Mouse (Mus musculus) forebrain, embryonic 12.5 days (tissue): ENCODE results near the gene Ergic3. TPM values are rescaled to one million over a fixed set of nuclear protein-coding genes. Genes with fewer than 3 reads are reported as not detected.
A peak's percentile ranks its signal among the peaks of the same experiment; 100 is the strongest.

Experiments
- ATAC-seq: fragments of 200-750 bp; cut with Nextera tagmentation; 2 replicates; pipeline ENCODE4 v1.8.0; 2017; ENCODE audit warnings: moderate TSS enrichment; ENCODE audit not compliant: low FRiP score
- H3K27ac ChIP-seq: fragments of 300-500 bp; sonication (generic); 2 replicates; pipeline ENCODE4 v1.5.1; 2016; ENCODE audit warnings: mild to moderate bottlenecking
- H3K27me3 ChIP-seq: fragments of 300-500 bp; sonication (generic); 2 replicates; pipeline ENCODE4 v1.6.1; 2016; ENCODE audit warnings: mild to moderate bottlenecking
- H3K36me3 ChIP-seq: fragments of 300-500 bp; sonication (generic); replicated peaks from 2 replicates; pipeline ENCODE4 v1.6.1; 2016; ENCODE audit warnings: mild to moderate bottlenecking
- H3K4me1 ChIP-seq: fragments of 300-500 bp; sonication (generic); 2 replicates; pipeline ENCODE4 v1.6.1; 2016
- H3K4me2 ChIP-seq: fragments of 300-500 bp; sonication (generic); 2 replicates; pipeline ENCODE4 v1.6.1; 2016; ENCODE audit warnings: mild to moderate bottlenecking, moderate library complexity
- H3K4me3 ChIP-seq: fragments of 300-500 bp; sonication (generic); replicated peaks from 2 replicates; pipeline ENCODE4 v1.5.1; 2016; ENCODE audit warnings: mild to moderate bottlenecking
- H3K9ac ChIP-seq: fragments of 300-500 bp; sonication (generic); 2 replicates; pipeline ENCODE4 v1.6.1; 2016; ENCODE audit warnings: mild to moderate bottlenecking
- H3K9me3 ChIP-seq: fragments of 300-500 bp; sonication (generic); 2 replicates; pipeline ENCODE4 v1.6.1; 2016
- WGBS: fragments of 180-500 bp; shearing (Covaris S2); methylation state at CpG from one replicate; pipeline ENCODE4 v1.1.7; 2016; 5-methylcytosine and 5-hydroxymethylcytosine counted together
- polyA plus RNA-seq: library from polyadenylated mRNA; unstranded; fragments of >200 nt; fragmentation: Nextera tagmentation; extraction: Ambion mirVana; gene quantifications from 2 replicates; pipeline ENCODE4 v1.2.1, GENCODE M21; 2016

Ergic3 gene
- 196 and 199 TPM in 2 replicates for polyA plus RNA-seq

- peak within 1 kb of the TSS; percentile 77 for H3K4me3 ChIP-seq
- peaks cover 6% of the 10 kb centered on the region; the same call in 1 of the 2 replicates for H3K9me3 ChIP-seq
- ATAC-seq = peak; percentile 99
- H3K36me3 ChIP-seq = peaks cover 34% of the 10 kb centered on the region
- H3K4me1 ChIP-seq = peaks cover 10% of the 10 kb centered on the region
- WGBS = under 1% methylated on average over 44 of the region's 45 CpGs
- peak within 1 kb of the TSS; percentile 74 for H3K4me2 ChIP-seq
- peak within 1 kb of the TSS; percentile 74 for H3K9ac ChIP-seq
- H3K27me3 ChIP-seq = no peaks in the 10 kb centered on the region
- peak within 1 kb of the TSS; percentile 76 for H3K27ac ChIP-seq
Measured at GRCm38 (mm10) chr2:156007888-156008532, at the start of gene Ergic3, which contains the start of gene 6430550D23Rik. Gene Ergic3 (plus strand): TSS chr2:156008045. Gene 6430550D23Rik (minus strand): TSS chr2:156007977.

- 98% methylated on average over 5 of the region's 5 CpGs for WGBS
- Histone ChIP-seq H3K9me3 (no peaks in the 10 kb centered on the region), H3K27me3 (no peaks in the 10 kb centered on the region), H3K4me1 (peaks cover 9% of the 10 kb centered on the region), H3K4me3 (no peak overlapping the region), H3K27ac (no peak overlapping the region), H3K36me3 (peaks cover 40% of the 10 kb centered on the region), H3K9ac (no peak overlapping the region), H3K4me2 (no peak overlapping the region)
- ATAC-seq = no peak
Measured at GRCm38 (mm10) chr2:155959981-155960380, 47.9 kb upstream of the Ergic3 start.

- Histone ChIP-seq H3K4me1 (peaks cover 9% of the 10 kb centered on the region), H3K4me3 (no peak overlapping the region), H3K36me3 (peaks cover 57% of the 10 kb centered on the region), H3K4me2 (no peak overlapping the region), H3K27ac (no peak overlapping the region), H3K9me3 (no peaks in the 10 kb centered on the region), H3K27me3 (no peaks in the 10 kb centered on the region), H3K9ac (no peak overlapping the region)
- ATAC-seq = no peak
- 83% methylated on average over 10 of the region's 10 CpGs for WGBS
Measured at GRCm38 (mm10) chr2:155961862-155962261, 46.0 kb upstream of the Ergic3 start.

GRCm38 (mm10) chr2:155962991-155963390 is 44.9 kb upstream of the Ergic3 start:
- Histone ChIP-seq H3K9ac (no peak overlapping the region), H3K27ac (no peak overlapping the region), H3K27me3 (no peaks in the 10 kb centered on the region), H3K9me3 (no peaks in the 10 kb centered on the region), H3K36me3 (peaks cover 68% of the 10 kb centered on the region), H3K4me3 (no peak overlapping the region), H3K4me2 (no peak overlapping the region), H3K4me1 (no peaks in the 10 kb centered on the region)
- ATAC-seq = no peak
- WGBS = 54% methylated on average over 1 of the region's 1 CpGs

GRCm38 (mm10) chr2:155973348-155973747 is 34.5 kb upstream of the Ergic3 start:
- H3K27ac ChIP-seq = no peak overlapping the region

GRCm38 (mm10) chr2:155974087-155974731 is 33.6 kb upstream of the Ergic3 start:
- no peak overlapping the region for H3K4me3 ChIP-seq
- no peak overlapping the region for H3K4me2 ChIP-seq
- no peaks in the 10 kb centered on the region for H3K9me3 ChIP-seq
- ATAC-seq = no peak
- WGBS = 84% methylated on average over 14 of the region's 14 CpGs
- no peaks in the 10 kb centered on the region for H3K4me1 ChIP-seq
- no peak overlapping the region for H3K27ac ChIP-seq
- H3K27me3 ChIP-seq = no peaks in the 10 kb centered on the region
- H3K36me3 ChIP-seq = peaks cover 90% of the 10 kb centered on the region
- H3K9ac ChIP-seq = no peak overlapping the region

More at GRCm38 (mm10) chr2:155973348-155973747, 34.5 kb upstream of the Ergic3 start:
- H3K4me1 ChIP-seq = no peaks in the 10 kb centered on the region
- no peaks in the 10 kb centered on the region for H3K27me3 ChIP-seq
- H3K4me3 ChIP-seq = no peak overlapping the region
- no peak overlapping the region for H3K9ac ChIP-seq
- no peak overlapping the region for H3K4me2 ChIP-seq
- 86% methylated on average over 6 of the region's 6 CpGs for WGBS
- H3K36me3 ChIP-seq = peaks cover 90% of the 10 kb centered on the region
- H3K9me3 ChIP-seq = no peaks in the 10 kb centered on the region
- no peak for ATAC-seq

GRCm38 (mm10) chr2:155979328-155979991 is 28.4 kb upstream of the Ergic3 start:
- ATAC-seq = no peak
- H3K4me3 ChIP-seq = no peak overlapping the region
- H3K36me3 ChIP-seq = peaks cover 94% of the 10 kb centered on the region
- H3K4me2 ChIP-seq = no peak overlapping the region
- no peak overlapping the region for H3K9ac ChIP-seq
- H3K4me1 ChIP-seq = no peaks in the 10 kb centered on the region
- H3K27me3 ChIP-seq = no peaks in the 10 kb centered on the region
- no peaks in the 10 kb centered on the region for H3K9me3 ChIP-seq
- no peak overlapping the region for H3K27ac ChIP-seq
- 93% methylated on average over 5 of the region's 5 CpGs for WGBS

- no peak overlapping the region for H3K4me3 ChIP-seq
- ATAC-seq = no peak
- no peaks in the 10 kb centered on the region for H3K4me1 ChIP-seq
- H3K27me3 ChIP-seq = no peaks in the 10 kb centered on the region
- peaks cover 99% of the 10 kb centered on the region for H3K36me3 ChIP-seq
- no peak overlapping the region for H3K9ac ChIP-seq
- H3K4me2 ChIP-seq = no peak overlapping the region
- H3K27ac ChIP-seq = no peak overlapping the region
- WGBS = 93% methylated on average over 7 of the region's 7 CpGs
- H3K9me3 ChIP-seq = no peaks in the 10 kb centered on the region
Measured at GRCm38 (mm10) chr2:155985776-155986175, 22.1 kb upstream of the Ergic3 start.

GRCm38 (mm10) chr2:155987131-155987530 is 20.7 kb upstream of the Ergic3 start:
- 97% methylated on average over 6 of the region's 6 CpGs for WGBS
- H3K9me3 ChIP-seq = no peaks in the 10 kb centered on the region
- no peak overlapping the region for H3K4me3 ChIP-seq
- H3K4me2 ChIP-seq = no peak overlapping the region
- no peaks in the 10 kb centered on the region for H3K4me1 ChIP-seq
- H3K36me3 ChIP-seq = peaks cover 99% of the 10 kb centered on the region
- H3K27ac ChIP-seq = no peak overlapping the region
- no peaks in the 10 kb centered on the region for H3K27me3 ChIP-seq
- no peak for ATAC-seq
- H3K9ac ChIP-seq = no peak overlapping the region

- WGBS = 67% methylated on average over 4 of the region's 4 CpGs
- ATAC-seq = no peak
- H3K36me3 ChIP-seq = peaks cover 99% of the 10 kb centered on the region
Measured at GRCm38 (mm10) chr2:155989085-155989484, 18.8 kb upstream of the Ergic3 start.

GRCm38 (mm10) chr2:155991151-155991550 is 16.7 kb upstream of the Ergic3 start:
- no peak for ATAC-seq
- Histone ChIP-seq H3K4me2 (no peak overlapping the region), H3K27ac (no peak overlapping the region), H3K4me1 (no peaks in the 10 kb centered on the region), H3K9me3 (no peaks in the 10 kb centered on the region), H3K4me3 (no peak overlapping the region), H3K36me3 (peaks cover 99% of the 10 kb centered on the region), H3K27me3 (no peaks in the 10 kb centered on the region), H3K9ac (no peak overlapping the region)
- 97% methylated on average over 10 of the region's 10 CpGs for WGBS

More at GRCm38 (mm10) chr2:155989085-155989484, 18.8 kb upstream of the Ergic3 start:
- Histone ChIP-seq H3K9me3 (no peaks in the 10 kb centered on the region), H3K4me3 (no peak overlapping the region), H3K4me2 (no peak overlapping the region), H3K4me1 (no peaks in the 10 kb centered on the region), H3K9ac (no peak overlapping the region), H3K27ac (no peak overlapping the region), H3K27me3 (no peaks in the 10 kb centered on the region)

- H3K36me3 ChIP-seq = peaks cover 99% of the 10 kb centered on the region
- H3K9me3 ChIP-seq = no peaks in the 10 kb centered on the region
- H3K9ac ChIP-seq = no peak overlapping the region
- no peak overlapping the region for H3K4me2 ChIP-seq
- no peak overlapping the region for H3K27ac ChIP-seq
- no peaks in the 10 kb centered on the region for H3K27me3 ChIP-seq
- 88% methylated on average over 14 of the region's 14 CpGs for whole genome bisulfite sequencing
- ATAC-seq = no peak
- no peaks in the 10 kb centered on the region for H3K4me1 ChIP-seq
- no peak overlapping the region for H3K4me3 ChIP-seq
Measured at GRCm38 (mm10) chr2:155991863-155992321, 16.0 kb upstream of the Ergic3 start.
